Mouse (Mus musculus) embryonic facial prominence, embryonic 12.5 days (tissue): Measurements from ENCODE around the gene Ptpn6. TPM values are rescaled to one million over a fixed set of nuclear protein-coding genes. Genes with fewer than 3 reads are reported as not detected.
A peak's percentile ranks its signal among the peaks of the same experiment; 100 is the strongest.

Experiments
- ATAC-seq: fragments of 200-750 bp; cut with Nextera tagmentation; 2 replicates; pipeline ENCODE4 v1.8.0; 2017; ENCODE audit not compliant: insufficient number of reproducible peaks, insufficient read depth, low FRiP score, low TSS enrichment
- H3K27ac ChIP-seq: fragments of 300-500 bp; sonication (generic); 2 replicates; pipeline ENCODE4 v1.5.1; 2016; ENCODE audit warnings: mild to moderate bottlenecking
- H3K27me3 ChIP-seq: fragments of 300-500 bp; sonication (generic); 2 replicates; pipeline ENCODE4 v1.6.1; 2016; ENCODE audit warnings: mild to moderate bottlenecking, moderate library complexity
- H3K36me3 ChIP-seq: fragments of 300-500 bp; sonication (generic); 2 replicates; pipeline ENCODE4 v1.6.1; 2016; ENCODE audit warnings: mild to moderate bottlenecking
- H3K4me1 ChIP-seq: fragments of 300-500 bp; sonication (generic); 2 replicates; pipeline ENCODE4 v1.6.1; 2016
- H3K4me2 ChIP-seq: fragments of 300-500 bp; sonication (generic); replicated peaks from 2 replicates; pipeline ENCODE4 v1.6.1; 2016; ENCODE audit warnings: mild to moderate bottlenecking, moderate library complexity
- H3K4me3 ChIP-seq: fragments of 300-500 bp; sonication (generic); 2 replicates; pipeline ENCODE4 v1.5.1; 2016; ENCODE audit warnings: mild to moderate bottlenecking
- H3K9ac ChIP-seq: fragments of 300-500 bp; sonication (generic); 2 replicates; pipeline ENCODE4 v1.6.1; 2016; ENCODE audit warnings: mild to moderate bottlenecking, moderate library complexity
- H3K9me3 ChIP-seq: fragments of 300-500 bp; sonication (generic); 2 replicates; pipeline ENCODE4 v1.6.1; 2016; ENCODE audit warnings: mild to moderate bottlenecking, moderate library complexity
- WGBS: fragments of 180-500 bp; shearing (Covaris S2); methylation state at CpG from one replicate; pipeline ENCODE4 v1.1.7; 2016; 5-methylcytosine and 5-hydroxymethylcytosine counted together
- polyA plus RNA-seq: library from polyadenylated mRNA; unstranded; fragments of >200 nt; fragmentation: Nextera tagmentation; extraction: Ambion mirVana; gene quantifications from 2 replicates; pipeline ENCODE4 v1.2.1, GENCODE M21; 2016

Gene Ptpn6
- polyA plus RNA-seq, 1 experiment from 2014 or later, result 6.7 TPM

GRCm38 (mm10) chr6:124740211-124740887 lies 1.8 kb upstream of the Ptpn6 start:
- ATAC-seq, result no peak
- Histone ChIP-seq H3K4me2 (peak overlapping the region; percentile 77), H3K27ac (peak overlapping the region; percentile 100), H3K9me3 (no peaks in the 10 kb centered on the region), H3K4me3 (peak overlapping the region; percentile 65), H3K27me3 (no peaks in the 10 kb centered on the region), H3K4me1 (peaks cover 29% of the 10 kb centered on the region), H3K36me3 (peaks cover 33% of the 10 kb centered on the region), H3K9ac (peak overlapping the region; percentile 92)
- WGBS, result under 1% methylated on average over 29 of the region's 29 CpGs

- H3K36me3 ChIP-seq, result peaks cover 24% of the 10 kb centered on the region
- no peaks in the 10 kb centered on the region for H3K27me3 ChIP-seq
- no peak for ATAC-seq
- H3K9me3 ChIP-seq, result no peaks in the 10 kb centered on the region
- H3K27ac ChIP-seq, result peak overlapping the region; percentile 100
- peak overlapping the region; percentile 77 for H3K4me2 ChIP-seq
- 0 out of 2 replicates have a peak overlapping the region, but pooled peaks have one; percentile 65 for H3K4me3 ChIP-seq
- H3K9ac ChIP-seq, result peak overlapping the region; percentile 92
- WGBS, result 84% methylated on average over 10 of the region's 10 CpGs
- peaks cover 22% of the 10 kb centered on the region for H3K4me1 ChIP-seq
These were observed 800 bp upstream of the Ptpn6 start for GRCm38 (mm10) chr6:124739231-124739796.

DNA sequence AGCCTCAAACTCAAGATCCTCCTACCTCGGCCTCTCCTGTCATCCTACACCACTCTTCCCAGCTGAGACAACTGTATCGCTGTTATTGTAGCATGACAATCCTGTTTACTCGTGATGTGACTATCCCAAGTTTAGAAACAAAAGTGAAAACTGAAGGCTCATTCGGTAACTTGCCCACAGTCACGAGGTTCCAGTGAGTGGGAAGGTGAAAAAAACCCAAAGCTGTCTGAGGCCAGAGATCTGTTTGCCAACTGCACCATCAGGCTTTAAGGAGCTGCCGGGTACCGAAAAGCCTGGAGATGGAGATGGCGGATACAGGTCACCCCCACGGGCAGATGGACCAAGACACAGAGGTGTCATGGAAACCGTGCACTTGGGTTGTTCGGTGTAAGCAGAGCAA lies 1.5 kb downstream of the Ptpn6 start:
- no peak for ATAC-seq
- no peak overlapping the region for H3K9ac ChIP-seq
- WGBS, result 93% methylated on average over 11 of the region's 11 CpGs
- no peaks in the 10 kb centered on the region for H3K9me3 ChIP-seq
- no peaks in the 10 kb centered on the region for H3K27me3 ChIP-seq
- no peak overlapping the region for H3K4me2 ChIP-seq
- H3K27ac ChIP-seq, result no peak overlapping the region
- H3K36me3 ChIP-seq, result peaks cover 5% of the 10 kb centered on the region; the same call in 1 of the 2 replicates
- H3K4me3 ChIP-seq, result no peak overlapping the region
- peaks cover 30% of the 10 kb centered on the region for H3K4me1 ChIP-seq

DNA sequence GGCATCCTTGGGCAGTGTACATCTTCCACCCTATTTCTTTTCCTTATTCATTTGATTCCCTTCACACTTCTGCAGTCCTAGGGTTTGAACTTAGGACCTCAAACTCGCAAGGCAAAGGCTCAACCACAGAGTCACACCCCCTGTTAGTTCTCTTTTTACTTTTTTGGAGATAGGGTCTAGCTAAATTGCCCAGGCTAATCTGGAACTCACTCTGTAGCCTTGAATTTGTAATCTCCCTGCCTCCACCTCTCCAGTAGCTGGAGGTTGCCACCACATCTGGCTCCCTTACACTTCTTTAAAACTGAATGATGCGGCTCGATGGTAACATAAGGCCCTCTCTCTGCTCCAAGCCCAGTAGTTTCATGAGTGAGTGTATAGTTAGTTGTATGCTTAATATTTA lies 4.1 kb downstream of the Ptpn6 start:
- Histone ChIP-seq H3K9me3 (no peaks in the 10 kb centered on the region), H3K4me3 (no peak overlapping the region), H3K4me2 (no peak overlapping the region), H3K36me3 (peaks cover 5% of the 10 kb centered on the region; the same call in 1 of the 2 replicates), H3K4me1 (peaks cover 18% of the 10 kb centered on the region), H3K27me3 (no peaks in the 10 kb centered on the region), H3K9ac (no peak overlapping the region), H3K27ac (no peak overlapping the region)
- 92% methylated on average over 3 of the region's 3 CpGs for WGBS
- ATAC-seq, result no peak

- peaks cover 8% of the 10 kb centered on the region; the same call in 1 of the 2 replicates for H3K4me1 ChIP-seq
- ATAC-seq, result no peak
- 43% methylated on average over 19 of the region's 19 CpGs for WGBS
- H3K36me3 ChIP-seq, result no peaks in the 10 kb centered on the region
- H3K4me3 ChIP-seq, result no peak overlapping the region
- H3K4me2 ChIP-seq, result no peak overlapping the region
- no peaks in the 10 kb centered on the region for H3K9me3 ChIP-seq
- no peak overlapping the region for H3K9ac ChIP-seq
- no peak overlapping the region for H3K27ac ChIP-seq
- no peaks in the 10 kb centered on the region for H3K27me3 ChIP-seq
These were observed 5.8 kb downstream of the Ptpn6 start for GRCm38 (mm10) chr6:124732476-124733370.

GRCm38 (mm10) chr6:124731038-124731437 lies 7.5 kb downstream of the Ptpn6 start:
- H3K27ac ChIP-seq, result no peak overlapping the region
- H3K4me1 ChIP-seq, result peaks cover 8% of the 10 kb centered on the region; the same call in 1 of the 2 replicates
- H3K9me3 ChIP-seq, result no peaks in the 10 kb centered on the region
- WGBS, result 84% methylated on average over 7 of the region's 7 CpGs
- no peaks in the 10 kb centered on the region for H3K36me3 ChIP-seq
- no peak overlapping the region for H3K4me2 ChIP-seq
- ATAC-seq, result no peak
- H3K27me3 ChIP-seq, result no peaks in the 10 kb centered on the region
- H3K4me3 ChIP-seq, result no peak overlapping the region
- H3K9ac ChIP-seq, result no peak overlapping the region

DNA sequence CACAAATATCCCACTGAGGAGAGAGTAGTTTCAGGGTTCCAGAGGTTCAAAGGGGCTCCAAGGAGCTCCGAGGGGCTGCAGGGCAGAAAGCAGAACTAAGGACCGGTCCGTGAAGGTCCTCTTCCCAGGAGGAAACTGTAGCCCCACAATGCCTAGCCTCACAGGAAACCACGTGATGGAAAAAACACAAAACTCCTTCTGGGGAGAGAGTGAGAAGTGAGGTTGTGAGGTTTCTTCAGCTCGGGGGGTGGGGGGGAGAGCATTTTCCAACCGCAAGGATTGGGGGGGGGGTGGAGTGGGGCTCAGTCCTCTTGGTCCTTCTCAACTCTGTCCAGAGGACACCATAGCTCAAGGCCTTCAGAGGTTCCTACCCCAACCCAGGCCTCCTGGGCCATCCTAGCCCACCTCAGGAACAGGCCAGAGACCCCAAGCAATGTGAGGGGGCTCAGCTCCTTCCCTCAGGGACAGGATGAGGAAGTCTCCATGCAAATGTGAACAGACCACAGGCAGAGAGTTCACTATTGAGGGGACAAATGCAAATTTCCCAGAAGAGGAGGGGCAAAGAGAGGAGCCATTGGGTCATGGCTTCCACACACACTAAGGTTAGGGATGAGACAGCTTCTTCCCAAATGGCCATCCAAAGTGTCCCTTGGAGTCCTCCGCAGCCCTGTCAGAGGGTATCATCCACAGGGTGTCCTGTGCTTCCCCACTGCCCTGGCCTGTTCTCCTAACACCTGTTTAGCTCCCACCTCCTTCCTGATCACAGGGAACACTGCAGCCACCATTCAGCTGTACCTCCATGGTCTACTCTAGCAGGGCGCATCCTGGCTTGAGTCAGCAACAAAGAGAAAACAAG lies 8.4 kb downstream of the Ptpn6 start:
- H3K4me1 ChIP-seq, result peaks cover 8% of the 10 kb centered on the region; the same call in 1 of the 2 replicates
- H3K27me3 ChIP-seq, result no peaks in the 10 kb centered on the region
- no peak for ATAC-seq
- no peak overlapping the region for H3K27ac ChIP-seq
- no peak overlapping the region for H3K4me3 ChIP-seq
- H3K9ac ChIP-seq, result no peak overlapping the region
- H3K4me2 ChIP-seq, result no peak overlapping the region
- no peaks in the 10 kb centered on the region for H3K36me3 ChIP-seq
- 72% methylated on average over 8 of the region's 8 CpGs for WGBS
- no peaks in the 10 kb centered on the region for H3K9me3 ChIP-seq

GRCm38 (mm10) chr6:124728621-124729020 lies 9.9 kb downstream of the Ptpn6 start:
- ATAC-seq, result no peak
- no peaks in the 10 kb centered on the region for H3K9me3 ChIP-seq
- WGBS, result 87% methylated on average over 10 of the region's 10 CpGs
- no peak overlapping the region for H3K4me2 ChIP-seq
- no peaks in the 10 kb centered on the region for H3K27me3 ChIP-seq
- no peaks in the 10 kb centered on the region for H3K36me3 ChIP-seq
- H3K27ac ChIP-seq, result no peak overlapping the region
- no peak overlapping the region for H3K4me3 ChIP-seq
- H3K9ac ChIP-seq, result no peak overlapping the region
- H3K4me1 ChIP-seq, result peaks cover 8% of the 10 kb centered on the region; the same call in 1 of the 2 replicates

- Histone ChIP-seq H3K9ac (no peak overlapping the region), H3K4me1 (no peaks in the 10 kb centered on the region), H3K36me3 (no peaks in the 10 kb centered on the region), H3K27ac (no peak overlapping the region), H3K4me2 (no peak overlapping the region), H3K27me3 (no peaks in the 10 kb centered on the region), H3K9me3 (no peaks in the 10 kb centered on the region), H3K4me3 (no peak overlapping the region)
- 88% methylated on average over 10 of the region's 10 CpGs for WGBS
- ATAC-seq, result no peak
These were observed 14.0 kb downstream of the Ptpn6 start for GRCm38 (mm10) chr6:124724472-124724871.

GRCm38 (mm10) chr6:124723541-124723940 lies 15.0 kb downstream of the Ptpn6 start:
- H3K4me1 ChIP-seq, result no peaks in the 10 kb centered on the region
- no peaks in the 10 kb centered on the region for H3K9me3 ChIP-seq
- H3K9ac ChIP-seq, result no peak overlapping the region
- H3K36me3 ChIP-seq, result no peaks in the 10 kb centered on the region
- no peak overlapping the region for H3K4me3 ChIP-seq
- ATAC-seq, result no peak
- no peak overlapping the region for H3K4me2 ChIP-seq
- WGBS, result 78% methylated on average over 8 of the region's 8 CpGs
- H3K27me3 ChIP-seq, result no peaks in the 10 kb centered on the region
- no peak overlapping the region for H3K27ac ChIP-seq

DNA sequence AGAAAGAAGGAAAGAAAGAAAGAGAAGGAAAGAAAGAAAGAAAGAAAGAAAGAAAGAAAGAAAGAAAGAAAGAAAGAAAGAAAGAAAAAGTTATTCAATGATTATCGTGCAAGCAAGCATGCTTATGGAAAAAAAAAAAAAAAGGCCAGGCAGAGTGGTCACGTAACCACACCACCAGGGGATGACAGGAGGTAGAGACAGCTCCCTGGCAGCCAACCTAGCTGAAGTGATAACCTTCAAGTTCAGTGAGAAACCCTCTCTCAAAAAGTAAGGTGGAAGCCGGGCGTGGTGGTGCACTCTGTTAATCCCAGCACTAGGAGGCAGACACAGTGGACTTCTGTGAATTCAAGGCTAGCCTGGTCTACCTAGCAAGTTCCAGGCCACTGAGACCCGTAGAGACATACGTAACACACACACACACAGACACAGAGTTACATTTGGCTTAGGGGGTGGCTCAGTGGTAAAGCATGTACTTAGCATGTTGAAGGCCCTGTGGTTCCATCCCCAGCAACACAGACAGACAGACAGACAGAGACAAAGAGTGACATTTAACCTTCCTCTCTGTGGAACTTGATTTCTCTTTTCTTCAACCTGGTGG lies 15.5 kb downstream of the Ptpn6 start:
- Histone ChIP-seq H3K36me3 (no peaks in the 10 kb centered on the region), H3K9me3 (no peaks in the 10 kb centered on the region), H3K27me3 (no peaks in the 10 kb centered on the region), H3K4me3 (no peak overlapping the region), H3K9ac (no peak overlapping the region), H3K4me1 (no peaks in the 10 kb centered on the region), H3K27ac (no peak overlapping the region), H3K4me2 (no peak overlapping the region)
- ATAC-seq, result no peak
- 84% methylated on average over 6 of the region's 6 CpGs for WGBS
